Mouse (Mus musculus): ENCODE data around the gene H1f0. TPM values are rescaled to one million over a fixed set of nuclear protein-coding genes. Genes with fewer than 3 reads are reported as not detected.
A peak's percentile ranks its signal among the peaks of the same experiment; 100 is the strongest.

Gene H1f0
- polyA plus RNA-seq, 2 experiments from 2014 or later: 20.7 to 33.3 TPM

DNA sequence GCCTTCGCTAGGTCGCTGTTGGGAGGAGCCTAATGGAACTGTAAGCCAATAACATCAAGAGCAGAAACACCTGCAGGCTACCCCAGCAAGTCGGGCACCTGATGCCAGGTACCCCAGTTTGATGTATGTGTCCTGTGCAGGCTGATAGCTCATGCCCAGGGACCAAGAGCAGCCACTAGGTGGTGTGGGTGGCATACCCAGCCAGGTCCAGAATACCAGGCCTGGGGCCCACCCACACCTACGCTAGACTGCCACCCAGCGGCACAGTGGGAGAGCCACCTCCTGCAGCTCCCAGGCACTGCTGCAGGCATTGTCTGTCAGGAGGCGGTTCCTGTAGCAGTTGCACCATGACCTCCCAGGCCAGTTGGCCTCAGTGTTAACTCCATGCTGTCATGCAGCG lies 10.6 kb downstream of the H1f0 start:
- ATAC-seq: peak; percentile 92

DNA sequence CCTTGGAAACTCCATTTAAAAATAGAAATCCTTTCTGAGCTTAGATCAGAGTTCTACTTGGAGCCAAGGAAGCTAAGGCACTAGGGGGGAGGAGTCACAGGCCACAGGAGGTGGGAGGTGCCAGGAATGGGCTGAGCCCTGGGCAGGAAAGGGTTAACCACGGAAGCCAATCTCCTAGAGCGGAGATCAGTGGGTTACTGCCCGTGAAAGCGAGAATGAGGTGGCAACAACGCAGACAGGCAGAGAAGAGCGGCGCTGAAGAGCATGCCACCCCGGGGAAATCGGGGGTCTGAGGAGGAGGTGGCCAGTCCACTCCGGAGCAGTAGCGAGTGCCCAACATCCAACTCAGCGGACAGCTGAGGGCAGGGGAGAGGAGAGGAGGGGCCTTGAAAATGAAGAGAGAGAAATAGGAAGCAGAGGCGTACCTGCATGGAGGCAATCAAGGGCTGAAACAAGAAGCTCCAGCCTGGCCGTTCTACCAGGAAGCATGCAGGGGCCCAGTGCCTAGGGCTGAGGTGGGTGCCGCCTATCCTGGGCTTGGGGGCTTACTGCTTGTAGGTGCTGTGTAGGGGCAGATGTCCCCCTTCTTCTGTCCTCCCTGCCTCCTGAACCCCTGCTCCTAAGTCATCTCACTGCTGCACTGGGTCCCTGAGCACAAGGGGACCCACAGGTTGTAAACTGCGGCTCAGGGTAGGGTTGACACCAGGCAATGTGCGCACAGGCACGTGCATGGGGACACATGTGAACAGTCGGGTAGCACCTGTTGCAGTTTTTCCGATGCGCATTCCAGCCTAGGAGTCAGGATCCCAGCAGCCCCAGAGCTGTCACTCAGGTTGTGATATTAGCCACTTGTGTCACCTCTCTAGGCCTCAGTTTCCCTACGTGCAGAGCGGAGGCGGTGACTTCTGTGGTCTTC lies 12.5 kb downstream of the H1f0 start:
- ATAC-seq: peak; percentile 32

DNA sequence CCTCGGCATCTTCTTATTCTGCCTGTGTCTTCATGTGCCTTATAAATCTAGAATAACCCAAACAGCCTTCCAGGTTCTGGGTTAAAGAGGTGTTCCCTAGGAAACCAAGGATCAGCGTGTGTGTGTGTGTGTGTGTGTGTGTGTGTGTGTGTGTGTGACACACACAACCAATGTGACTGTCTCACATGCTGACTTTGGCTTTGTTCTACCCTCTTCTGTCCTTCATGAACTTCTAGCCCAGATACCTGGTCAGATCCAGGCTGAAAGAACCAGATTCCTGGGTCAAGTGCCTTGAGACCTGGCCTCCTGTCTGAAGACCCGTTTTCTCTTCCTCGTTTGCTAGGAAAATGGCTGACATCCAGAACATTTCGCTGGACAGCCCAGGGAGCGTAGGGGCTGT lies 13.3 kb downstream of the H1f0 start, which contains the start of gene Galr3:
Gene Galr3, plus strand, starts transcription at position 301 of the 400 bp plus-strand sequence.
- ATAC-seq: no peak

DNA sequence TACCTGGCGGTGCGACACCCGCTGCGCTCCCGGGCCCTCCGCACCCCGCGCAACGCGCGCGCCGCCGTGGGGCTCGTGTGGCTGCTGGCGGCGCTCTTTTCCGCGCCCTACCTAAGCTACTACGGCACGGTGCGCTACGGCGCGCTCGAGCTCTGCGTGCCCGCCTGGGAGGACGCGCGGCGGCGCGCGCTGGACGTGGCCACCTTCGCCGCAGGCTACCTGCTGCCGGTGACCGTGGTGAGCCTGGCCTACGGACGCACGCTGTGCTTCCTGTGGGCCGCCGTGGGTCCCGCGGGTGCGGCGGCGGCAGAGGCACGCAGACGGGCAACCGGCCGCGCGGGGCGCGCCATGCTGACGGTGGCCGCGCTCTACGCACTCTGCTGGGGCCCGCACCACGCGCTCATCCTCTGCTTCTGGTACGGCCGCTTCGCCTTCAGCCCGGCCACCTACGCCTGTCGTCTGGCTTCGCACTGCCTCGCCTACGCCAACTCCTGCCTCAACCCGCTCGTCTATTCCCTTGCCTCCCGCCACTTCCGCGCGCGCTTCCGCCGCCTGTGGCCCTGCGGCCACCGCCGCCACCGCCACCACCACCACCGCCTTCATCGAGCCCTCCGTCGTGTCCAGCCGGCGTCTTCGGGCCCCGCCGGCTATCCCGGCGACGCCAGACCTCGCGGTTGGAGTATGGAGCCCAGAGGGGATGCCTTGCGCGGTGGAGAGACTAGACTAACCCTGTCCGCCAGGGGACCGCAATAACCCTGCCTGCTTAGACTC lies 14.7 kb downstream of the H1f0 start:
- no peak for ATAC-seq

DNA sequence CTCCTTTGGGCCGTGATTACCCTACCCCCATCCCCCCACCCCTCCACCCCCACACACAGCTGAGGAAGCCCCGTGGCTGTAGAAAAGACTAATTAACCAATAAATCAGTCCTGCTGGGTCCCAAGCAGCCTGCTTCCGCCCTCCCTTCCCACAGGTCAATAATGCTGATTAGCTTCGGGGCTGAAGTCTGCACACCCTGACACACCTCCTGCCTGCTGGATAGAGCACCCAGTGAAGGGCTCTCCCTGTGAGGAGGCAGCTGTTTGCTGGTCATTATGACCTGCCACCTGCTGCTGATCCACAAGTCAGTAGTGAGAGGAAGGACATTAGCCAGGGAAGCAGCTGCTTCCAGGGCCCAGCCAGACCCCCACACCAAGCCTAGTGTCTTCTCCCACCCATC lies 16.6 kb downstream of the H1f0 start:
- no peak for ATAC-seq

DNA sequence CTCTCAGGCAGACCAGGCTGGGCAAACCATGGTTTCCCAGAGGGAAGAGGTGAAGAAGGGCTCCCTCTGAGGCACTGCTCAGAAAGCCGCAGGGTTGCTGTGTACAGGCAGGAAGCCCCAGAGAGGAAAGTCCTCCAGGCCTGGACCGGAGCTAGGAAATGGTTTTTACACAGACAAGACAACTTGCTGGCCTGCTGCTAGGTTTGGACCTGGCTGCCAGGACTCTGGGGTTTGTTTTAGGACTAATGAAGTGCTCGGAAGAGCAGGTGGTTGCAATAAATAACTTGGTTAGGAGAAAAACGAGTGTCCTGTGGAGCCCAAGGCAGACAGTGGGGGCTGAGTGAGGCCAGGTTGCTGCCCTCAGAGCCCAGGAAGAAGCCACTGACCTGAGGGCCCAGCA lies 19.9 kb downstream of the H1f0 start:
- no peak for ATAC-seq

DNA sequence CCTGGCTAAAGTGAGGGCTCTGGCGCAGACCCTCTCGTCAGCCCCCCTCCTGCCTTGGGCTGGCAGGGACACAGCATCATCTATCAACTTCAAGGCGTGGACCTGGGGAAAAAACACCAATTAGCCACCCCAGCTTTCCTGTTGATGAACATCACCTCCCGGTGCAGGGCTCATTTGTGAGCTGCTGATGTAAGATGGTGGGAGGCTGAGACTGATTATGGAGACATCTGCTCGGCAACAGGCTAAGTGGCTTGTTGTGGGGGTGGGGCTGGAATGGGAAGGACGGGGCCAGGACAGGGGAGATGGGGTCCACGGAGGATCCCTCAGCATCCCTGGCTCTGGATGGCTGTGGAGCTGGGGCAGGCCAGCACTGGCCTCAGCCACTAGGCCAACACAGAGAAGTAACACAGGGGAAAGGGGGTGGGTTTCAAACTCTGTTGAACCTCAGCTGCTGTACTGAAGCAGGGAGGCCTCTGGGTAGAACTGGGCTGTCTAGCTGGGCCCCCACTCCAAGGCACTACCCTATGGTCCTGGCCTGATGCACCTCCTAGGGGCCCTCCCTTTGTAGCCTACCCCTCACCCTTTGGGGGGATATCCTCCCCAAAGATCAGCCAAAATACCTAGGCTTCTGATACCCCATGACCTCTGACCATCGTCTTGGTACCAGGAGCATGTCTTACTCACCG lies 22.1 kb downstream of the H1f0 start:
- ATAC-seq: no peak

DNA sequence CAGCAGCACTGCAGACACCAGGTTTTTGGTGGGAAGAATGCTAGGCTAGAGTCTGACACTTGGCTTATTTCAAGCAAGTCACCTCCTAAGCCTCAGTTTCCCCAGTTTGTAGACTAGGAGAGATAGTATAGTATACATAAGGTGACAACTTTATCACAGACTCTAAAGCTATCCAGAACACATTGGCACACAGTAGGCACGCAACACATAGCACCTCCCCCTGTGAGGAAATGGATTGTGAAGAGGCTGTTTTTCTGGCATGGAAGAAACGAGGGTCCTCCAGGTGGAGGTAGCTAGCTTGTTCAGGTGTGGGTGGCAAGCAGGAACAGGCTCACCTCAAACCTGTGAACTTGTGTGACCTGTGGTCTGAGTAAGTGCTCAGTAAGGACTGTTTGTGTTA lies 22.7 kb downstream of the H1f0 start:
- ATAC-seq: no peak

DNA sequence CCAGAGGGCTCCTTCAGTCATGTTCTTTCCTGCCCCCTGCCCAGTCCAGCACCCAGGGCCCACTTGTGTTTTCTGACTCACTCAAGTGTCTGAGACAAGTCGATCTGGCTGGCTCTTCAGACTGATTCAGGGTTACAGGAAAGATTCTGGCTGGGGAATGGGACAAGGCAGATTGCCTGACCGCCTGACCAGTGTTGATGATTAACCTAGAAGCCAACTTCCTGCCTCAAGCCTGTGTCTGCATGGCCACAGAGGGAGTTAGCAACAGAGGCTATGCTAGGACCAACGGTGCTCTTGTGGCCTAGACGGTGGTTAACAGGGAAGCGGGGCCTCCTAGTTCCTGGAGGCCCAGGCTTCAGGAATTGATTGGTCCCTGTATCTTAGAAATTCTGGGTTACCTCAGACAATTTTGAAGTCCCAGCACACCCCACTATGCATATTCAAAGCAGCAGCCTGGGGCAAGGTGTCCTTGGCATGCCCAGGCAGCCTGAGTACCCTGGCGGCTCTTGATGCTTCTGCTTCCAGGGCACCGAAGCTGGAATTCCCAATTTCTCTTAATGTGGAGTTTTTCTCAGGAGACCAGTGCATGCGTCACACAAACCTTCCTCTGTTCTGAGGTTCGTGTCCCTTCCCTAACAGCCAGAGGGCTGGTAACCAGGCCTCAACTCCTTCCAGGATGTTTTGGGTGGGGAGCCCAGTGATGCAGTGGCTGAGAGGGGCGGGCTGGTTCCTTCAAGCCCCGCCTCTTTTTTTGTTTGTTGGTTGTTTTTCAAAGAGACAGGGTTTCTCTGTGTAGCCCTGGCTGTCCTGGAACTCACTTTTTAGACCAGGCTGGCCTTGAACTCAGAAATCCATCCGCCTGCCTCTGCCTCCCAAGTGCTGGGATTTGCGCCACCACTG lies 23.5 kb downstream of the H1f0 start:
- ATAC-seq: no peak

DNA sequence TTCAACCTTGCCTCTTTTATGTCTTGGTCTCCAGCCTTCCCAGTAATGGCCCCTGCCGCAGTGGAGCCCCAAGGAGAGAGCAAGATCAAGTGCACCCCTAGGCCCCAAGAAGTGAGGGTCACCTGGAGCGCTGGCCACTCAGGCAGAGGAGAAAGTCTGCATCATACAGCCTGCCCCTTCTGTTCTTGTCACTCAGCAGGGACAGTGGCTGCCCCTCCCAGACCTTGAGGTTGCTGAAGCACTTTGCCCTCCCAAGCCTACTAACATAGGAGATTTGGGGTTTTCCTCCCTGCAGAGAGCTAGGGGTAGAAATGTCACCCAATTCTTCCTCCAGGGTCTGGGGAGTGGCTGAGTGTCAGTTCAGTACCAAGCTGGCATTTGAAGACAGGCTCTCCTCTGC lies 24.1 kb downstream of the H1f0 start:
- ATAC-seq: no peak

DNA sequence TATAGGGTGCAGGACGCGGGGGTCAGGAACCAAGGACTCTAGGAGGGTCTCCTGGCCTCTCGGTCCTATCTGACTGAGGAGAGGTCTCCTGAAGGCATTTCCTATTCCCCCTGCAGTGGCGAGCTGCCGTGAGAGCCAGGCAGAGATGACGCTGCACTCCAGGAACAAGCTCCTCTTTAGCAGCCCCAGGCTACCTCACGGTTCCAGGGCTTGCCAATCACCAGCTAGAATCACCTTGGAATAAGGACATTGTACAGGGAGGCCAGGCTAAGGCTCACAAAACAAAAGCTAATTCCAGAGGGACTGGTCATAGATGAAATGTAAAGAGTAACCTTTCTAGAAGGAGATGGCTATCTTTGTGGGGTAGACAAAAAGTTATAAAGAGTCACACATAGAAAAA lies 28.4 kb downstream of the H1f0 start:
- no peak for ATAC-seq

DNA sequence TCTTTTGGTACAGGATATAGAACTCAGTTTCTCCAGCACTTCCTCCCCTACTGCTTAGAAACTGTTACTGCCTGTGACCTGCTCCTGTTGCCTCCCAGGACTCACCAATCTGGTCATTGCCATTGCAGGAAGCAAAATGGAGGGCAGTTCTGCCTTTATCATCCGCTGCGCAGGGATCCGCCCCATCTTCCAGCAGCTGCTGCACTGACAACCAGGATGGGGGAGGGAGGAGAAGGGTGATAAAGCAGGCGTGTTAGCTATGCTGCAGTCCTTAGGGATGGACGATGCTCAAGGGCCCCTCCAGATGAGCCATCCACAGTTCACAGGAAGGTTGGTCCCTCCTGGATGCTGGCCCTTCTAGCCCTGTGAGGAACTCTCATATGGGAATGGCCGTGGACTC lies 29.6 kb downstream of the H1f0 start:
- no peak for ATAC-seq

DNA sequence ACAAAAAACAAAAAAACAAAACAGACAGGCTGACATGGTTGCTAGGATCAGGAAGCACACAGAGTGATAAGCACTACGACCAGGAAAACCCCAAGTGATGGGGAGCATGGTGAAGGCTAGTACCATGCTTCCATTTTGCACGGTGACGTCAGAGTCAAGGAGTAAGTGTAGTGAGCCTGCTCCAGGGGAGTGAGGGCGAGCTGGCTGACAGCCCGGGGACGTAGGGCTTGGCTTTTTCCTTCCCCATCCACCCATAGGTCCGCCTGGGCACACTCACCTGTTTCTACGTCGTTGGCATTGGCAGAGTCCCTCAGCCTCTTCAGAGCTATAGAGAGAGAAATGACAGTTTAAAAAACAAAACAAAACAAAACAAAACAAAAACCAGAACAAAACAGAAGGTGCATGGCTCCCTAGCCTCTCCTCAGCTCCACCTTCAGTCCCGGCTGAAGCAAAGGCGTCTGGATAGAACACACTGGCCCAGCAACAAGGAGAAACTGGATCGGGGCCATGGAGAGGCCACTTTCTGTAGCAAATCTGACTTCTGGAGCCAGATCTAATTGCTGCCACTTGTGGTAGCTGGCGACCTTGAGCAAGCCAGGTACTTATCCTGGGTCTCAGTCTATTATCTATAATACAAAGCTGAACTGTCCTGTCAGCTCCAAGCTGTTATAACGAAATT lies 32.8 kb downstream of the H1f0 start:
- ATAC-seq: no peak

DNA sequence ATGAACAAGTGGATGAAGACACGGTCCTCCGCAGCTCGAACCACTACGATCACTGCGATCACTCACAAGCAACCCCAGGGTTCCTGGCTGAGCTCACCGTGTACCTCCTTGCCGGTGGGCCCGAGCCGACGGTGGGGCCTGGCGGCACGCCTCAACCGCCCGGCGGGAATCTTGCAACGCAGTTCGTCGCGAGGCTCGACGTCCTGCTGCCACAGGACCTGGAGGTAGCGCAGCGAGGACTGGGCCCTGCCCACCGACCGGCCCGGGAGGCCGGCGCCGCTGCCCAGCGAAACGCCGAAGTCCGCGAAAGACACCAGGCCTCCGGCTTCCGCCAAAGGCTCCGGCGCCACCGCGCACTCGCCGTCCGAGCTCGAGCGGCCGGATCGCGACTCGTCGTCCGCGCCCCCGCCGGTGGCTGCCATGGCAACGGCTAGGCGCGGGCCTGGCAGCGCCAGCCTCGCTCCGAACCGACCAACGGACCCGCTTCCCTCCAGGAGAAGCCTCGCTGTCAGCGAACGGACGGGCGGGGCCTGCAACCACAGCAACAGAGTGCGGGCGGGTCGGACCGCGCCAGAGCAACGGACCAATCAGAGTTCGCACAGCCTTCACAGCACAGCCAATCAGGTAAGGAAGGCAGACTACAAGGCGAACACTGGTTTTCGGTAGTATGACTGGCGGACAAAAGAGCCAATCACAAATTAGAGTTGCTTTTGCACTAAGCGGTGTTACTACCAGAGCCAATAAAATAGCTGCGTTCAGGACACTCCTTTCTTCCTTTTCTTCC lies 34.3 kb downstream of the H1f0 start, which contains the start of gene Ankrd54:
Gene Ankrd54, minus strand, starts transcription at position 518 of the 784 bp plus-strand sequence.
- peak; percentile 97 for ATAC-seq

DNA sequence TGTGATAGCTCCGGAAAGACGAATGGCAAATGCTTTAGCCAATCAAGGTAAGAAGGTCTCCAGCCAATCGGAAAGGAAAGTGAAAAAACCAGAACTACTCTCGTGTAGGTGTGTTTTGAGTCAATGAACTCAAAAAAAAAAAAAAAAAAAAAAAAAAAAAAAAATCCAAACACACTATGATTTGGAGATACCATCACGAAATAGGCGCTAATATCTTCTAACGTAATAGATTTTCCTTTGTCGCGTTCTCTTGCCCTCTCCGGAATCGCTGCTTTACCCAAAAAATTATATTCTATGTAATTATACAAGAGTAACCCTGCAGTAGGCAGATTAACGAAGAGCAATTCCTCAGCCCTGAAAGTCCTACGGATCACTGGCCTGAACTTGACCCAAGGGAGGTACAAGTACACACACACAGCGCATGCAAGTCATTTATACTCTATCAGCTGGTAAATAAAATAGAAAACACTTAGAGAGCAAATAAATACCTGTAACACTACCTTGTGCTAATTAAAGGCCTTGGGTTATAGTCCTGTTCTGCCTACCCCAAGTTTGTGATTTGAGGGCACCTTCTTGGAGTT lies 35.0 kb downstream of the H1f0 start:
- no peak for ATAC-seq

DNA sequence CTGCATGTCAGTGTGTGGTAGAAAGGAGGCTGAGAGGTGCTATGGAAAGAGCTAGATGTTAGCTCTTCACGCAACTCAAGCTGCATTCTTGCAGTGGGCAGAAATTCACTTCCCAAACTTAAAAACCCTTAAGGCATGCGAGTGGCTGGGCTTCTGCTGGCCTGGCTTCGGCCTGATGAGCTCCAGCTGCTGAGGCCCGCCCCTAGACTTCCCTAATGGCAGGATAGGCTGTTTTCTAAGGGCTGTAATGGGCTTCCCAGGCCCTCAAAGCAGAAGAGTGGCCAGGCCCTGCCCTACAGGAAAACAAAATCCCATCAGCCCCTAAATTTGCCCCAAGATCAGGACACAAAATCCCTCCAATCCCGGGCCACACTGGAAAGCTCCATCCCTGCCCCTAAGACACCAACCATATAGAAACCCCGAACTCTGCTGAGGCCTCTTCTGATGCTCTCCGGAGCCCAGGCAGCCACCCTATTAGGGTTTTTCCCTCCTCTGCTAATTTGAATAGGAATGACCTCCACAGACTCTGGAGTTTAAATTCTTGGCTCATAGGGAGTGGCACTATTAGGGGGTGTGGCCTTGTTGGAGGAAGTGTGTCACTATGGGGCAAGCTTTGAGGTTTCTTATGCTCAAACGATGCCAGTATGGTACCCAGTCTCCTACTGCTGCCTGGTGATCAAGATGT lies 37.0 kb downstream of the H1f0 start:
- ATAC-seq: no peak

DNA sequence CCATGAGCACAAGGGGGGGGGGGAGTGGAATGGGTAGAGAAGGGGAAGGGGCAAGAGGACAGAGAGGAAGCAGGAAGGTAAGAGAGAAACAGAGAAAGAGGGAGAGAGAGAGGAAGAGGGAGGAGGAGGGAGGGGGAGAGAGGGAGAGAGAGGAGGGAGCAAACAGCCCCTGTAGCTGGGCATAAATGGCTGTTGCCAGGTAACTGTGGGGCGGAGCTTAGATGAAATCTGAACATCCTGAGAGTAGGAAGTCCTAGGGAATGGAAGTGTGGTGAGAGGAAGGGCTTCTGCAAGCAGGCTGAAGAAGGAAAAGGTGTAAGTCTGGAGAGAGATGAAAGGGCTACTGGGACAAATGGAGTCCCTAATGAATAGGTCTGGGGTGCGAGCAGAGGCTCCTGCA lies 38.0 kb downstream of the H1f0 start:
- ATAC-seq: no peak

DNA sequence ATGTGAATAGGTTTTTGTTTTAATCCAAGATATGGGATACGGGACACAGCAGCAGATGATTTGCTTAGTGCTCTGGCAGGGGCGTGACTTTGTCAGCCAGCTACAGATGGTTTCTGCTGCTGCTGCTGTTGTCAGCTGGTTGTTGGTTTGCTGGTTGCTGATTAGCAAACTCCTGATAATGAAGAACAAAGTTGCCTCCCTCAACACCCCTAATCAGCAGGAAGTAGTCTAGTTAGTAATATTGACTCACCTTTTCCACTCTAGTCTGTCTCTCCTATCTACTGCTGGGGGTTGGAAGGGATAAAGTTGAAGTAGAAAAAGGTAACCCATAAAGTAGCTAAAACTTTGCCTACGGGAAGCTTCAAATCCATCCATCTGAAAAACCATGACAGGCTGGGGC lies 39.4 kb downstream of the H1f0 start:
- no peak for ATAC-seq

DNA sequence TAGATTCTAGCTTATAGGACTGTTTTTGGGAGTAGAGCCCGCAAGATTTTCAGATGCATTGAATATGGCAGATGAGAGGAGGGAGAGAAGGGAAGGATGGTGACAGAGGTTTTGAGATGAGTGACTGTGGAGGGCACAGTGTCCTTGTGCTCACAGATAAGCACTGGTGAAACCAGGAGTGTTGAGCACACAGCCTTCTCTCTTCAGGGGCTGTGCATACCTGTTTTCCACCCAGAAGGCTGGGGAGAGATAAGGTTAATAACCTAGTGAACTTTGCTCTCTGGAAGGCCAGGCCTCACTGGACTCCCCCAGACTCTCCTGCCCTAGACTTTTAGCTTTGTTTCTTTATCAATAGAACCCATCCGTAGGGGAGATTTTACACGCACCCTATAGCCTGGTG lies 40.2 kb downstream of the H1f0 start:
- no peak for ATAC-seq
